Mouse (Mus musculus) forebrain, embryonic 14.5 days (tissue): ENCODE data around the gene Nol12. TPM values are rescaled to one million over a fixed set of nuclear protein-coding genes. Genes with fewer than 3 reads are reported as not detected.
A peak's percentile ranks its signal among the peaks of the same experiment; 100 is the strongest.

Source experiments
- ATAC-seq: fragments of 200-750 bp; cut with Nextera tagmentation; 2 replicates; pipeline ENCODE4 v1.8.0; 2017; ENCODE audit warnings: mild to moderate bottlenecking, moderate library complexity
- DNase-seq: peaks from one replicate; pipeline ENCODE4 v3.0.0-alpha.2; 2015; ENCODE audit warnings: low spot score
- H3K27ac ChIP-seq: fragments of 300-500 bp; sonication (generic); 2 replicates; pipeline ENCODE4 v1.5.1; 2014; ENCODE audit warnings: low read depth, mild to moderate bottlenecking, control low read depth, low read length, moderate library complexity
- H3K27me3 ChIP-seq: fragments of 300-500 bp; sonication (generic); replicated peaks from 2 replicates; pipeline ENCODE4 v1.6.1; 2014; ENCODE audit warnings: low read length, control low read depth, mixed read lengths; ENCODE audit not compliant: control insufficient read depth, insufficient read depth
- H3K36me3 ChIP-seq: fragments of 300-500 bp; sonication (generic); 2 replicates; pipeline ENCODE4 v1.6.1; 2014; ENCODE audit warnings: low read length, control low read depth; ENCODE audit not compliant: control insufficient read depth, insufficient read depth
- H3K4me1 ChIP-seq: fragments of 300-500 bp; sonication (generic); 2 replicates; pipeline ENCODE4 v1.6.1; 2014; ENCODE audit warnings: antibody characterized with exemption, low read length, control low read depth; ENCODE audit not compliant: control insufficient read depth, insufficient read depth
- H3K4me2 ChIP-seq: fragments of 300-500 bp; sonication (generic); 2 replicates; pipeline ENCODE4 v1.6.1; 2014; ENCODE audit warnings: mild to moderate bottlenecking, control low read depth, low read length
- H3K4me3 ChIP-seq: fragments of 300-500 bp; sonication (generic); 2 replicates; pipeline ENCODE4 v1.5.1; 2014; ENCODE audit warnings: low read depth, low read length, control low read depth
- H3K9ac ChIP-seq: fragments of 300-500 bp; sonication (generic); 2 replicates; pipeline ENCODE4 v1.6.1; 2014; ENCODE audit warnings: mild to moderate bottlenecking, low read length, control low read depth, moderate library complexity
- H3K9me3 ChIP-seq: fragments of 300-500 bp; sonication (generic); replicated peaks from 2 replicates; pipeline ENCODE4 v1.6.1; 2016; ENCODE audit warnings: low read length, control low read depth, mixed read lengths; ENCODE audit not compliant: control insufficient read depth
- WGBS: fragments of 180-500 bp; shearing (Covaris S2); extraction: QIAGEN DNeasy Blood & Tissue Kit; methylation state at CpG from one replicate; pipeline ENCODE4 v1.1.7; 2014; 5-methylcytosine and 5-hydroxymethylcytosine counted together
- polyA plus RNA-seq: library from polyadenylated mRNA; unstranded; fragments of >200 nt; fragmentation: Nextera tagmentation; extraction: Ambion mirVana; gene quantifications from 2 replicates; pipeline ENCODE4 v1.2.1, GENCODE M21; 2014

Nol12 gene
- polyA plus RNA-seq, 1 experiment from 2014 or later = 63.4 TPM

- Histone ChIP-seq H3K27me3 (no peaks in the 10 kb centered on the region), H3K4me3 (no peak overlapping the region), H3K4me1 (peaks cover 6% of the 10 kb centered on the region), H3K4me2 (no peak overlapping the region; the same call in 1 of the 2 replicates), H3K36me3 (peaks cover 45% of the 10 kb centered on the region), H3K9ac (no peak overlapping the region), H3K27ac (no peak overlapping the region), H3K9me3 (no peaks in the 10 kb centered on the region)
- ATAC-seq (no peak), DNase-seq (no peak)
- WGBS = 91% methylated on average over 12 of the region's 12 CpGs
Observed at GRCm38 (mm10) chr15:78936403-78936802, 1.7 kb downstream of the Nol12 start.

GRCm38 (mm10) chr15:78937311-78937710 lies 2.6 kb downstream of the Nol12 start:
- Histone ChIP-seq H3K9me3 (no peaks in the 10 kb centered on the region), H3K27me3 (no peaks in the 10 kb centered on the region), H3K36me3 (peaks cover 48% of the 10 kb centered on the region), H3K27ac (no peak overlapping the region), H3K4me2 (no peak overlapping the region), H3K4me3 (no peak overlapping the region), H3K4me1 (peaks cover 6% of the 10 kb centered on the region), H3K9ac (no peak overlapping the region)
- WGBS = 87% methylated on average over 10 of the region's 10 CpGs
- DNase-seq (no peak), ATAC-seq (no peak)

GRCm38 (mm10) chr15:78937963-78938362 lies 3.2 kb downstream of the Nol12 start:
- Histone ChIP-seq H3K36me3 (peaks cover 48% of the 10 kb centered on the region), H3K9ac (no peak overlapping the region), H3K4me1 (peaks cover 6% of the 10 kb centered on the region), H3K27ac (no peak overlapping the region), H3K9me3 (no peaks in the 10 kb centered on the region), H3K27me3 (no peaks in the 10 kb centered on the region), H3K4me3 (no peak overlapping the region), H3K4me2 (no peak overlapping the region)
- ATAC-seq (no peak), DNase-seq (no peak)
- 75% methylated on average over 2 of the region's 2 CpGs for WGBS

- ATAC-seq (no peak), DNase-seq (no peak)
- Histone ChIP-seq H3K36me3 (peaks cover 48% of the 10 kb centered on the region), H3K4me2 (no peak overlapping the region), H3K27ac (no peak overlapping the region), H3K9ac (no peak overlapping the region), H3K4me3 (no peak overlapping the region), H3K9me3 (no peaks in the 10 kb centered on the region), H3K27me3 (no peaks in the 10 kb centered on the region), H3K4me1 (peaks cover 6% of the 10 kb centered on the region)
- 94% methylated on average over 13 of the region's 13 CpGs for WGBS
Observed at GRCm38 (mm10) chr15:78940325-78940724, 5.6 kb downstream of the Nol12 start.

- H3K4me2 ChIP-seq = peak overlapping the region; percentile 41
Observed at GRCm38 (mm10) chr15:78942663-78943062, 7.9 kb downstream of the Nol12 start.

GRCm38 (mm10) chr15:78946232-78946631 lies 11.5 kb downstream of the Nol12 start:
- DNase-seq (no peak), ATAC-seq (no peak)
- H3K4me3 ChIP-seq = no peak overlapping the region
- no peaks in the 10 kb centered on the region for H3K9me3 ChIP-seq
- H3K9ac ChIP-seq = no peak overlapping the region
- H3K36me3 ChIP-seq = peaks cover 5% of the 10 kb centered on the region
- H3K4me2 ChIP-seq = no peak overlapping the region
- H3K27ac ChIP-seq = no peak overlapping the region
- peaks cover 18% of the 10 kb centered on the region for H3K4me1 ChIP-seq
- no peaks in the 10 kb centered on the region for H3K27me3 ChIP-seq
- 27% methylated on average over 7 of the region's 7 CpGs for WGBS

More at GRCm38 (mm10) chr15:78942663-78943062, 7.9 kb downstream of the Nol12 start:
- H3K27me3 ChIP-seq = no peaks in the 10 kb centered on the region
- peak; percentile 80 for DNase-seq
- peaks cover 40% of the 10 kb centered on the region for H3K36me3 ChIP-seq
- peak; percentile 45 for ATAC-seq
- peak overlapping the region; percentile 46 for H3K9ac ChIP-seq
- WGBS = 4% methylated on average over 9 of the region's 9 CpGs
- H3K4me3 ChIP-seq = no peak overlapping the region
- peaks cover 5% of the 10 kb centered on the region for H3K4me1 ChIP-seq
- no peak overlapping the region for H3K27ac ChIP-seq
- H3K9me3 ChIP-seq = no peaks in the 10 kb centered on the region

- Histone ChIP-seq H3K27ac (peak within 1 kb of the TSS; percentile 55), H3K9me3 (no peaks in the 10 kb centered on the region), H3K4me1 (peaks cover 18% of the 10 kb centered on the region), H3K9ac (peak within 1 kb of the TSS; percentile 85), H3K36me3 (peaks cover 13% of the 10 kb centered on the region), H3K4me2 (peak within 1 kb of the TSS; percentile 74), H3K4me3 (peak within 1 kb of the TSS; percentile 65), H3K27me3 (no peaks in the 10 kb centered on the region)
- ATAC-seq (peak; percentile 98), DNase-seq (peak; percentile 97)
- WGBS = under 1% methylated on average over 24 of the region's 24 CpGs
Observed at GRCm38 (mm10) chr15:78947657-78948056, 12.9 kb downstream of the Nol12 start, which contains the start of gene Triobp. Gene Triobp, plus strand, starts transcription at chr15:78947724.

GRCm38 (mm10) chr15:78948152-78948725 lies 13.5 kb downstream of the Nol12 start:
- Histone ChIP-seq H3K9me3 (no peaks in the 10 kb centered on the region), H3K27ac (peak overlapping the region; percentile 55), H3K27me3 (no peaks in the 10 kb centered on the region), H3K4me1 (peaks cover 18% of the 10 kb centered on the region), H3K9ac (peak overlapping the region; percentile 85), H3K4me3 (peak overlapping the region; percentile 65), H3K36me3 (peaks cover 15% of the 10 kb centered on the region), H3K4me2 (peak overlapping the region; percentile 74)
- 2% methylated on average over 11 of the region's 11 CpGs for WGBS
- peak; percentile 44; the same call in 1 of the 2 replicates for ATAC-seq
- no peak for DNase-seq

GRCm38 (mm10) chr15:78948883-78949282 lies 14.2 kb downstream of the Nol12 start:
- WGBS = 98% methylated on average over 3 of the region's 3 CpGs
- H3K4me3 ChIP-seq = peak overlapping the region; percentile 65
- H3K9ac ChIP-seq = no peak overlapping the region; the same call in 1 of the 2 replicates
- peaks cover 18% of the 10 kb centered on the region for H3K4me1 ChIP-seq
- H3K36me3 ChIP-seq = peaks cover 20% of the 10 kb centered on the region
- H3K27me3 ChIP-seq = no peaks in the 10 kb centered on the region
- no peak for ATAC-seq
- H3K27ac ChIP-seq = no peak overlapping the region
- DNase-seq = no peak
- H3K4me2 ChIP-seq = peak overlapping the region; percentile 74
- H3K9me3 ChIP-seq = no peaks in the 10 kb centered on the region
